Mouse (Mus musculus): ENCODE measurements around the gene Abcg2.

DNA sequence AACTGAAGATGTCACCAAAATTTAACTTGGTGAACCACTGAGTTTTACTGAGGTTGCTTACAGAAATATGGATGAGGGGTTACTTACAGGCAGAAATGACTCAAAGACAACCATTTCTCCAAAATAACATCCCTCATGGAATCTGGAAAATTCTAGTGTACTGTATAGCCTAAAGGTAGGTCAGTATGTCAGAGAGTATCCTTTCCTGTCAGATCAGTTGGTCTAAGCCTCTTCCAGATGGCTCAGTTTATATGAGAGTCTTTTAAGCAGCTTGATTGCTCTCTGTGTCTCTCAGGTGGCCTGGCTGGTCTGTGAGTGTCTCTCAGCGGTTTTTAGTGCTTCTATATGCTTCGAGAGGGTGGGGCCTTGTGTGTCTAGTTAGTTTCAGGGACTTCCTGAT, 24.1 kb downstream of the Abcg2 start:
- TF ChIP-seq POLR2A (IDR thresholded peaks at IDR 0.05; ENCODE audit: borderline replicate concordance, insufficient read depth, low read length) (no peak), CTCF (IDR thresholded peaks at IDR 0.05; ENCODE audit: borderline replicate concordance, insufficient read depth, low read depth, low read length) (no peak)

All from cerebellum, adult 2 months (tissue).